Mouse (Mus musculus) myocyte (in vitro differentiated cells): Measurements from ENCODE around the gene Echs1.

Experiments
- CEBPB ChIP-seq: IDR thresholded peaks from 2 replicates; pipeline ENCODE4 v1.6.1; 2011; ENCODE audit warnings: mild to moderate bottlenecking, moderate library complexity; ENCODE audit not compliant: poor library complexity, insufficient read depth, severe bottlenecking
- E2F4 ChIP-seq: IDR thresholded peaks from one replicate; pipeline ENCODE4 v1.6.1; 2011; ENCODE audit warnings: mild to moderate bottlenecking, control low read depth, moderate library complexity; ENCODE audit not compliant: insufficient read depth
- MYOG ChIP-seq, 3 experiments: IDR thresholded peaks; one replicate each; pipeline ENCODE4 v1.6.1; 2011; ENCODE audit warnings: control low read depth in 2 of 3, low read depth in 2 of 3, mild to moderate bottlenecking in 2 of 3; ENCODE audit not compliant: insufficient read length in 2 of 3, control insufficient read depth in 1 of 3, insufficient read depth in 1 of 3
- POLR2A ChIP-seq: IDR thresholded peaks from one replicate; pipeline ENCODE4 v1.6.1; 2011; ENCODE audit warnings: low read depth, mild to moderate bottlenecking, control low read depth, moderate library complexity; ENCODE audit not compliant: insufficient read length
- POLR2AphosphoS2 ChIP-seq: IDR thresholded peaks from one replicate; pipeline ENCODE4 v1.6.1; 2011; ENCODE audit warnings: low read depth, control low read depth; ENCODE audit not compliant: insufficient read length
- TCF12 ChIP-seq: IDR thresholded peaks from one replicate; pipeline ENCODE4 v1.6.1; 2011; ENCODE audit warnings: mild to moderate bottlenecking, control low read depth; ENCODE audit not compliant: poor library complexity, insufficient read depth, severe bottlenecking
- USF1 ChIP-seq: IDR thresholded peaks from one replicate; pipeline ENCODE4 v1.6.1; 2011; ENCODE audit warnings: low read depth, mild to moderate bottlenecking, control low read depth, moderate library complexity

DNA sequence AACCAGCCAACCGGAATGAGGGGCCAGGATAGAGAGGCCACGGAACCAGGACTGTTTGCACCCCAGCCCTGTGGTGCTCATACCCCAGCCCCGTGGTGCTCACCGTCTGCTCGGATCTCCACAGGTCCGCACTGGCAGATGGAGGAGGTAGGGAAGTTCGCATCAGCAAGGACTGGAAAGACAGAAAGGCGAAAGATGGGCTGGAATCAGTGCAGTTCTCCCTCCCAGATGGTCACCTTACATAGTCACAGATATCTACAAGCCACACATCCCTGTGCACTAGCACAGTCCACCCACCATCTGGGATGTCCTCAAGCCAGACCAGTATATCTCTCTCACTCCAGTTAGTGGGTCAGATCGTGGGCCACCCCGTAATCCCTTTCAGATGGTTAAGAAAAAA lies 14.8 kb downstream of the Echs1 start:
- TF ChIP-seq POLR2AphosphoS2 (no peak), POLR2A (no peak), E2F4 (no peak), USF1 (no peak), TCF12 (no peak), MYOG (IDR thresholded peaks at IDR 0.05; ENCODE audit: control insufficient read depth in 1 of 3, insufficient read depth in 1 of 3, insufficient read length in 2 of 3, low read depth in 2 of 3) (no peak), CEBPB (no peak)
